Mouse (Mus musculus) CH12.LX (cell line): ENCODE data around the gene Sgtb. TPM values are rescaled to one million over a fixed set of nuclear protein-coding genes. Genes with fewer than 3 reads are reported as not detected.

ENCODE experiments used
- DNase-seq: peaks from one replicate; pipeline ENCODE4 v3.0.0-alpha.2; 2013; ENCODE audit errors: extremely low read depth
- H3K27ac ChIP-seq: 2 replicates; pipeline ENCODE4 v1.5.1; 2012; ENCODE audit warnings: low read depth, mild to moderate bottlenecking, control low read depth, moderate library complexity; ENCODE audit not compliant: insufficient read depth
- H3K27me3 ChIP-seq: replicated peaks from 2 replicates; pipeline ENCODE3; 2012; ENCODE audit warnings: inconsistent platforms
- H3K36me3 ChIP-seq, 2 experiments: replicated peaks in 1 of 2; 2 replicates each; pipeline versions ENCODE3 to v1.6.1; 2012; ENCODE audit warnings: inconsistent platforms in 1 of 2, low read length in 1 of 2, mild to moderate bottlenecking in 1 of 2, mixed read lengths in 1 of 2, moderate library complexity in 1 of 2; ENCODE audit not compliant: control insufficient read depth in 1 of 2, insufficient read depth in 1 of 2
- H3K4me1 ChIP-seq, 2 experiments: 2 replicates each; pipeline ENCODE4 v1.6.1; 2012; ENCODE audit warnings: inconsistent platforms in 1 of 2, moderate library complexity in 1 of 2; ENCODE audit not compliant: insufficient read depth in 2 of 2, control insufficient read depth in 1 of 2
- H3K4me2 ChIP-seq: 2 replicates; pipeline ENCODE4 v1.6.1; 2012; ENCODE audit warnings: low read depth, mild to moderate bottlenecking, control low read depth; ENCODE audit not compliant: poor library complexity, insufficient read depth, severe bottlenecking
- H3K4me3 ChIP-seq, 3 experiments: fragments of 150-350 bp in 1 of 3; sonication (generic) in 1 of 3; replicated peaks in 1 of 3; 2 replicates each; pipeline versions ENCODE3 to v1.5.1; 2011 to 2012; ENCODE audit warnings: low read depth in 2 of 3, low read length in 2 of 3, mild to moderate bottlenecking in 2 of 3, moderate library complexity in 2 of 3, control low read depth in 1 of 3, improper control_type of control experiment in 1 of 3, inconsistent platforms in 1 of 3, mixed read lengths in 1 of 3; ENCODE audit not compliant: poor library complexity in 1 of 3
- H3K79me2 ChIP-seq: replicated peaks from 2 replicates; pipeline ENCODE4 v1.6.1; 2012; ENCODE audit warnings: mild to moderate bottlenecking, moderate library complexity; ENCODE audit not compliant: control insufficient read depth, poor library complexity, insufficient read depth, severe bottlenecking; ENCODE audit errors: extremely low read depth
- H3K9ac ChIP-seq: 2 replicates; pipeline ENCODE4 v1.6.1; 2012; ENCODE audit warnings: low read depth, mild to moderate bottlenecking, control low read depth, moderate library complexity; ENCODE audit not compliant: insufficient read depth
- H3K9me3 ChIP-seq: replicated peaks from 2 replicates; pipeline ENCODE3; 2012; ENCODE audit warnings: low read length, inconsistent platforms, mixed read lengths
- CHD1 ChIP-seq: IDR thresholded peaks from 2 replicates; pipeline ENCODE4 v1.6.1; 2012; ENCODE audit warnings: low read depth, low read length, improper control_type of control experiment, inconsistent platforms
- CHD2 ChIP-seq: IDR thresholded peaks from 2 replicates; pipeline ENCODE4 v1.6.1; 2011; ENCODE audit warnings: low read length, improper control_type of control experiment
- CTCF ChIP-seq, 2 experiments: IDR thresholded peaks in 1 of 2; conservative IDR thresholded peaks in 1 of 2; 2 replicates each; pipeline ENCODE4 v1.5.1; 2011 to 2012; ENCODE audit warnings: low read depth in 2 of 2, low read length in 2 of 2, improper control_type of control experiment in 1 of 2, inconsistent platforms in 1 of 2, mild to moderate bottlenecking in 1 of 2, moderate library complexity in 1 of 2
- E2F4 ChIP-seq: IDR thresholded peaks from 2 replicates; pipeline ENCODE4 v1.6.1; 2011; ENCODE audit warnings: low read depth, low read length, improper control_type of control experiment; ENCODE audit not compliant: insufficient replicate concordance
- ELF1 ChIP-seq: IDR thresholded peaks from 2 replicates; pipeline ENCODE4 v1.6.1; 2014; ENCODE audit warnings: low read depth, mild to moderate bottlenecking, inconsistent platforms, low read length, improper control_type of control experiment
- EP300 ChIP-seq: IDR thresholded peaks from 2 replicates; pipeline ENCODE4 v1.6.1; 2011; ENCODE audit warnings: low read length, improper control_type of control experiment
- GABPA ChIP-seq: IDR thresholded peaks from 2 replicates; pipeline ENCODE4 v1.6.1; 2012; ENCODE audit warnings: low read depth, low read length, improper control_type of control experiment, inconsistent platforms; ENCODE audit not compliant: insufficient replicate concordance
- HCFC1 ChIP-seq: IDR thresholded peaks from 2 replicates; pipeline ENCODE4 v1.6.1; 2012; ENCODE audit warnings: low read depth, mild to moderate bottlenecking, inconsistent platforms, low read length, improper control_type of control experiment
- IRF4 ChIP-seq: IDR thresholded peaks from 2 replicates; pipeline ENCODE4 v1.6.1; 2014; ENCODE audit warnings: low read depth, mild to moderate bottlenecking, inconsistent platforms, low read length, improper control_type of control experiment
- MAFK ChIP-seq: IDR thresholded peaks from 2 replicates; pipeline ENCODE4 v1.6.1; 2011; ENCODE audit warnings: low read length, improper control_type of control experiment; ENCODE audit not compliant: insufficient replicate concordance
- MEF2A ChIP-seq: IDR thresholded peaks from 2 replicates; pipeline ENCODE4 v1.6.1; 2014; ENCODE audit warnings: low read depth, mild to moderate bottlenecking, inconsistent platforms, low read length, improper control_type of control experiment, borderline replicate concordance
- MXI1 ChIP-seq: IDR thresholded peaks from 2 replicates; pipeline ENCODE4 v1.6.1; 2011; ENCODE audit warnings: mild to moderate bottlenecking, low read depth, low read length, improper control_type of control experiment
- NRF1 ChIP-seq: IDR thresholded peaks from 2 replicates; pipeline ENCODE4 v1.6.1; 2014; ENCODE audit warnings: low read depth, mild to moderate bottlenecking, inconsistent platforms, low read length, improper control_type of control experiment, moderate library complexity
- RAD21 ChIP-seq: IDR thresholded peaks from 2 replicates; pipeline ENCODE4 v1.6.1; 2011; ENCODE audit warnings: low read depth, mild to moderate bottlenecking, low read length, improper control_type of control experiment, moderate library complexity
- RCOR1 ChIP-seq: conservative IDR thresholded peaks from 2 replicates; pipeline ENCODE4 v1.6.1; 2012; ENCODE audit warnings: low read depth, mild to moderate bottlenecking, inconsistent platforms, low read length, improper control_type of control experiment
- SIN3A ChIP-seq: IDR thresholded peaks from 2 replicates; pipeline ENCODE4 v1.6.1; 2012; ENCODE audit warnings: low read length, improper control_type of control experiment, inconsistent platforms
- SMC3 ChIP-seq: IDR thresholded peaks from 2 replicates; pipeline ENCODE4 v1.6.1; 2011; ENCODE audit warnings: low read depth, low read length, improper control_type of control experiment
- ZC3H11A ChIP-seq: IDR thresholded peaks from 2 replicates; pipeline ENCODE4 v1.6.1; 2012; ENCODE audit warnings: low read depth, mild to moderate bottlenecking, inconsistent platforms, low read length, improper control_type of control experiment
- dilution Hi-C: fragments of 300-500 bp; cut with MboI; formaldehyde crosslinking; loops from 2 replicates; pipeline ENCODE4 v1.14.3; 2020; ENCODE audit warnings: low sequenced_read_pairs; ENCODE audit not compliant: extremely low pct_unique_long_range_greater_than_20kb, extremely low pct_ligation_motif_present
- in situ Hi-C: fragments of 300-500 bp; cut with MboI; formaldehyde crosslinking; loops from 3 replicates; pipeline ENCODE4 v1.14.3; 2019; ENCODE audit warnings: low sequenced_read_pairs, low pct_ligation_motif_present, low pct_unique_long_range_greater_than_20kb, mixed read lengths
- polyA plus RNA-seq: library from polyadenylated mRNA; unstranded; fragments of >175 nt; gene quantifications from 2 replicates; pipeline ENCODE4 v1.2.1, GENCODE M21; 2012; ENCODE audit warnings: low read depth; ENCODE audit not compliant: insufficient read length
- total RNA-seq, 2 experiments: library from RNA; depleted of rRNA; stranded (reverse); fragments of 300-350 nt in 1 of 2; fragments of >200 nt in 1 of 2; gene quantifications; 2 replicates each; pipeline ENCODE4 v1.2.3; 2012 to 2014

Sgtb gene
- total and polyA plus RNA-seq, 3 experiments, result 3.1 to 5.0 (median 3.5) TPM

DNA sequence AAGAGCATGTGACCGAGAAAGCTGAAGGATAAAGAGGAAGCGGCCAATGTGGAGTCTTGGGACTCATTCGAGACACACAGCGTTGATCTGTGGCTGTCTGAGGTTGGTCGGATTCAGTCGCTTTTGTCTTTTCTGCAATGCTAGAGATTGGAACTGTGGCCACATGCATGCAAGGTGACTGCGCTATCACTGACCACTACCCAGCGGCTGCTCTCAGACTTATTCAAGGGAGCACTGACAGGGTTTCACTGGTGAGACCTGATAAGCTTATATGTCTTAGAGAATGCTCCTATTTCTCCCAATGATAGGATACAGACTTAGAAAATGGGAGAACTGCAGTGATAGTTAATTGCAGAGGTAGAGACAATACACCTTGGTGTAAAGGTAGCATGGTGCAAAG lies 35.3 kb upstream of the Sgtb start:
- DNase-seq, result no peak
- TF ChIP-seq SMC3, result no peak
- TF ChIP-seq IRF4, result no peak
- no peak for TF ChIP-seq RCOR1
- TF ChIP-seq CHD2, result no peak
- TF ChIP-seq, all 38 proteins: peak for 0
- Histone ChIP-seq H3K4me2 (no peak overlapping the region), H3K36me3 (peaks cover 31 to 77% of the 10 kb centered on the region in 2 experiments), H3K27ac (no peak overlapping the region), H3K9ac (no peak overlapping the region), H3K4me3 (no peak overlapping the region), H3K9me3 (no peaks in the 10 kb centered on the region), H3K79me2 (no peaks in the 10 kb centered on the region), H3K4me1 (peaks cover 0 to 9% of the 10 kb centered on the region in 2 experiments; a peak in 2 of 4 replicates), H3K27me3 (no peaks in the 10 kb centered on the region)
- in situ Hi-C loops, result no loop called here
- dilution Hi-C loops, result no loop called here

DNA sequence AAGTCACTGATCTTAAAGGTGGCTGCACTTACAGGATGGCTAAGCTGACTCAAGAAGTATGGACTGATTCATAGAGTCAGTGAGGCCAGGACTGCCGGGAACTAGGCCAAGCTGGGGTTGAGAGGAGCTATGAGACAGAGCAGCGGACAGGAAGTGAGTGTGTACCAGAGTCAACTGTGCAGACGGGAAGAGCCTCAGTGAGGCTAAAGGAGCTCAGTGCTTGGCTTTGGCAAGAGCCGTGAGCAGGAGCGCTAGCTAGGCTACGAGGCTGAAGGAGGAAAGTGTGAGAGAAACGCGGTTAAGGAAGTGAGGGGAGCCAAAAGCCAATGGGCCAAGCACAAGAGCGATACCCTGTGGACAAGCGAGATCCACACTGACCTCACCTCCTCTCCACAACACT lies 34.8 kb upstream of the Sgtb start:
- Histone ChIP-seq H3K4me1 (peaks cover 0 to 9% of the 10 kb centered on the region in 2 experiments; a peak in 2 of 4 replicates), H3K9me3 (no peaks in the 10 kb centered on the region), H3K4me2 (no peak overlapping the region), H3K9ac (no peak overlapping the region), H3K27me3 (no peaks in the 10 kb centered on the region)
- dilution Hi-C loops, result no loop called here
- TF ChIP-seq ZC3H11A (no peak), NRF1 (no peak), MXI1 (no peak), HCFC1 (no peak), SIN3A (no peak), EP300 (no peak), SMC3 (no peak), CHD2 (no peak), CHD1 (no peak), E2F4 (no peak), GABPA (no peak), ELF1 (no peak), MEF2A (no peak), CTCF (conservative IDR thresholded peaks at IDR 0.05 in 1 of 2, IDR thresholded peaks at IDR 0.05 in 1 of 2; ENCODE audit: low read depth in 2 of 2, low read length in 2 of 2) (no peak), MAFK (no peak), RAD21 (no peak)
- TF ChIP-seq, all 38 proteins: peak for 0
- H3K36me3 ChIP-seq, result peaks cover 26 to 76% of the 10 kb centered on the region in 2 experiments
- DNase-seq, result no peak
- in situ Hi-C loops, result loop anchor here (25.0 kb wide), 1 partner anchor 312 kb away; the partner anchor contains the start of gene Srek1
- H3K79me2 ChIP-seq, result no peaks in the 10 kb centered on the region
- H3K27ac ChIP-seq, result no peak overlapping the region
- no peak overlapping the region for H3K4me3 ChIP-seq
